In the genomic region with DNA sequence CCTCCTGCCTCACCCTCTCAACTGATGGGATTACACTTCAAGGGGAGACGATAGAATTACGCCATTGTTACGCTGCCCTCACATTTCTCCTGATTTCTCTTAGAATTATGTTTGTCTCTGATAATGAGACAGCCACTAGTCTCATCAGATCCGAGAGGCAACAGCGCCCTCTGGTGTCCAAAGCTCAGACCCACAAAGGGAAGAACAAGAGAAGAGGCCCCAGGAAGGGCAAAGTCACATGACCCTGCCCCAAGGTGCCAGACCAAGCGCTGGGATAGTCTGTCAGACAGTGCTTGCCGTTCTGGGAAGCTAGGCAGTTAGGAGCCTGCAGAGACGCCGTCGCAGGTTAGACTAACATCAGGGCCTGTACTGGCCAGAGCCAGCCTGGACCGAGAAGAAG, we compare ENCODE assay signal across 8 mouse cellular contexts. TPM values are rescaled to one million over a fixed set of nuclear protein-coding genes. Genes with fewer than 3 reads are reported as not detected.
DNase-seq lines count a peak whose midpoint lies in the region; ATAC-seq lines count a peak whose summit lies in the region.

No protein-coding gene starts in this region.

- peak overlapping the region; percentile 46 for H3K4me2 ChIP-seq in embryonic facial prominence, embryonic 12.5 days (replicated peaks)
- H3K4me2 ChIP-seq in limb, embryonic 11.5 days (ENCODE audit: low read depth, severe bottlenecking), result peak overlapping the region; percentile 45
- peak overlapping the region; percentile 39 for H3K4me2 ChIP-seq in midbrain, embryonic 14.5 days (ENCODE audit: low read length)

- peaks cover 12% of the 10 kb centered on the region for H3K4me1 ChIP-seq in embryonic facial prominence, embryonic 12.5 days
- H3K4me1 ChIP-seq in limb, embryonic 11.5 days (ENCODE audit: control insufficient read depth, insufficient read depth, low read length), result peaks cover 6% of the 10 kb centered on the region; the same call in 1 of the 2 replicates
- H3K4me1 ChIP-seq in midbrain, embryonic 14.5 days (ENCODE audit: control insufficient read depth, insufficient read depth, low read length), result peaks cover 5% of the 10 kb centered on the region; the same call in 1 of the 2 replicates

- peak overlapping the region; percentile 34; the same call in 1 of the 2 replicates for H3K9ac ChIP-seq in embryonic facial prominence, embryonic 12.5 days
- H3K9ac ChIP-seq in limb, embryonic 11.5 days (ENCODE audit: low read length), result peak overlapping the region; percentile 45; the same call in 1 of the 2 replicates
- H3K9ac ChIP-seq in midbrain, embryonic 14.5 days (replicated peaks; ENCODE audit: low read length), result no peak overlapping the region

- ATAC-seq in embryonic facial prominence, embryonic 12.5 days (ENCODE audit: insufficient number of reproducible peaks, insufficient read depth, low FRiP score, low TSS enrichment), result peak; percentile 49
- peak; percentile 55; the same call in 1 of the 2 replicates for ATAC-seq in limb, embryonic 11.5 days (ENCODE audit: insufficient number of reproducible peaks, low FRiP score, low TSS enrichment, low read depth)
- ATAC-seq in midbrain, embryonic 14.5 days (ENCODE audit: low FRiP score, low TSS enrichment), result peak; percentile 87

- H3K9me3 ChIP-seq in embryonic facial prominence, embryonic 12.5 days, result no peaks in the 10 kb centered on the region
- H3K9me3 ChIP-seq in limb, embryonic 11.5 days (ENCODE audit: control insufficient read depth, low read length), result no peaks in the 10 kb centered on the region
- no peaks in the 10 kb centered on the region for H3K9me3 ChIP-seq in midbrain, embryonic 14.5 days (ENCODE audit: control insufficient read depth, low read length)

- H3K27me3 ChIP-seq in embryonic facial prominence, embryonic 12.5 days, result peaks cover 18% of the 10 kb centered on the region
- peaks cover 3% of the 10 kb centered on the region; the same call in 1 of the 2 replicates for H3K27me3 ChIP-seq in limb, embryonic 11.5 days (ENCODE audit: control insufficient read depth, insufficient read depth, low read length)
- H3K27me3 ChIP-seq in midbrain, embryonic 14.5 days (ENCODE audit: control insufficient read depth, insufficient read depth, low read length), result 0 out of 2 replicates have a peak, but pooled peaks cover 5% of the 10 kb centered on the region

- peak overlapping the region; percentile 14; the same call in 1 of the 2 replicates for H3K4me3 ChIP-seq in embryonic facial prominence, embryonic 12.5 days
- H3K4me3 ChIP-seq in limb, embryonic 11.5 days (ENCODE audit: low read depth, low read length), result no peak overlapping the region; the same call in 1 of the 2 replicates
- H3K4me3 ChIP-seq in midbrain, embryonic 14.5 days (replicated peaks; ENCODE audit: low read depth, low read length), result no peak overlapping the region

- DNase-seq in 3134 (ENCODE audit: extremely low read depth, insufficient read length, low spot score), result peak; percentile 62
- DNase-seq in adrenal gland, postnatal 25 days, result peak; percentile 96
- peak; percentile 92 to 98 for DNase-seq in heart, adult 18-20 months
- peak; percentile 96 for DNase-seq in kidney, adult 18-20 months
- DNase-seq in limb, embryonic 11.5 days (ENCODE audit: low spot score), result peak; percentile 99
- peak; percentile 97 for DNase-seq in midbrain, embryonic 14.5 days
- peak; percentile 88 for DNase-seq in spleen, adult 12 weeks (ENCODE audit: low spot score)

- H3K36me3 ChIP-seq in embryonic facial prominence, embryonic 12.5 days, result no peaks in the 10 kb centered on the region
- H3K36me3 ChIP-seq in limb, embryonic 11.5 days (ENCODE audit: control insufficient read depth, insufficient read depth, low read length), result no peaks in the 10 kb centered on the region
- no peaks in the 10 kb centered on the region for H3K36me3 ChIP-seq in midbrain, embryonic 14.5 days (ENCODE audit: control insufficient read depth, insufficient read depth, low read length)

- no peak overlapping the region for H3K27ac ChIP-seq in embryonic facial prominence, embryonic 12.5 days
- H3K27ac ChIP-seq in limb, embryonic 11.5 days (replicated peaks; ENCODE audit: low read depth, low read length), result no peak overlapping the region
- H3K27ac ChIP-seq in midbrain, embryonic 14.5 days (replicated peaks; ENCODE audit: low read depth, low read length), result no peak overlapping the region

- WGBS in embryonic facial prominence, embryonic 12.5 days, result 4% methylated on average over 11 of the region's 11 CpGs
- WGBS in limb, embryonic 11.5 days, result 3% methylated on average over 11 of the region's 11 CpGs
- 1% methylated on average over 11 of the region's 11 CpGs for WGBS in midbrain, embryonic 14.5 days

RNA-seq across cellular contexts. Expression of a gene that starts 2.3 kb away (rescaled TPM):
- 70.4 and 105 TPM in 2 replicates for total RNA-seq in adrenal gland, postnatal 25 days (2021)
- polyA plus RNA-seq in embryonic facial prominence, embryonic 12.5 days (2016; fragmentation: Nextera tagmentation; extraction: Ambion mirVana), result 38.0 and 41.1 TPM in 2 replicates
- 10 to 100 TPM; 23.7 to 30.6 TPM for total RNA-seq in heart, adult 18-20 months (2021)
- polyA plus RNA-seq in limb, embryonic 11.5 days (2014; fragmentation: Nextera tagmentation; extraction: Ambion mirVana), result 33.7 and 34.6 TPM in 2 replicates
- polyA plus RNA-seq in midbrain, embryonic 14.5 days (2014; fragmentation: Nextera tagmentation; extraction: Ambion mirVana), result 40.0 and 41.9 TPM in 2 replicates

RNA-seq across cellular contexts. Expression of a gene that starts 27.8 kb away (rescaled TPM):
- total RNA-seq in adrenal gland, postnatal 25 days (2021), result 5.5 TPM in 1 of 2 replicates, not detected in the other
- not detected in 2 replicates for polyA plus RNA-seq in embryonic facial prominence, embryonic 12.5 days (2016; fragmentation: Nextera tagmentation; extraction: Ambion mirVana)
- not detected for total RNA-seq in heart, adult 18-20 months (2021)
- not detected in 2 replicates for polyA plus RNA-seq in limb, embryonic 11.5 days (2014; fragmentation: Nextera tagmentation; extraction: Ambion mirVana)
- polyA plus RNA-seq in midbrain, embryonic 14.5 days (2014; fragmentation: Nextera tagmentation; extraction: Ambion mirVana), result not detected in 2 replicates

RNA-seq across cellular contexts. Expression of a gene that starts 32.0 kb away (rescaled TPM):
- total RNA-seq in adrenal gland, postnatal 25 days (2021), result 0.12 and 0.57 TPM in 2 replicates
- not detected in 2 replicates for polyA plus RNA-seq in embryonic facial prominence, embryonic 12.5 days (2016; fragmentation: Nextera tagmentation; extraction: Ambion mirVana)
- total RNA-seq in heart, adult 18-20 months (2021), result under 1 TPM; 0.15 to 0.39 TPM
- not detected in 2 replicates for polyA plus RNA-seq in limb, embryonic 11.5 days (2014; fragmentation: Nextera tagmentation; extraction: Ambion mirVana)
- 0.08 TPM in 1 of 2 replicates, not detected in the other for polyA plus RNA-seq in midbrain, embryonic 14.5 days (2014; fragmentation: Nextera tagmentation; extraction: Ambion mirVana)

RNA-seq across cellular contexts. Expression of a gene that starts 35.2 kb away (rescaled TPM):
- total RNA-seq in adrenal gland, postnatal 25 days (2021), result not detected in 2 replicates
- not detected in 2 replicates for polyA plus RNA-seq in embryonic facial prominence, embryonic 12.5 days (2016; fragmentation: Nextera tagmentation; extraction: Ambion mirVana)
- total RNA-seq in heart, adult 18-20 months (2021), result under 1 TPM; 0.15 to 0.23 TPM
- polyA plus RNA-seq in limb, embryonic 11.5 days (2014; fragmentation: Nextera tagmentation; extraction: Ambion mirVana), result not detected in 2 replicates
- polyA plus RNA-seq in midbrain, embryonic 14.5 days (2014; fragmentation: Nextera tagmentation; extraction: Ambion mirVana), result not detected in 2 replicates

RNA-seq across cellular contexts. Expression of a gene that starts 49.7 kb away (rescaled TPM):
- not detected in 2 replicates for total RNA-seq in adrenal gland, postnatal 25 days (2021)
- 0.10 and 0.75 TPM in 2 replicates for polyA plus RNA-seq in embryonic facial prominence, embryonic 12.5 days (2016; fragmentation: Nextera tagmentation; extraction: Ambion mirVana)
- total RNA-seq in heart, adult 18-20 months (2021), result not detected
- polyA plus RNA-seq in limb, embryonic 11.5 days (2014; fragmentation: Nextera tagmentation; extraction: Ambion mirVana), result not detected in 2 replicates
- polyA plus RNA-seq in midbrain, embryonic 14.5 days (2014; fragmentation: Nextera tagmentation; extraction: Ambion mirVana), result 0.74 and 0.96 TPM in 2 replicates
